Mouse (Mus musculus) left cerebral cortex, adult 11 months (tissue): ENCODE data around the gene Sept9.
A peak's percentile ranks its signal among the peaks of the same experiment; 100 is the strongest.

Source experiments
- DNase-seq: peaks from one replicate; pipeline ENCODE4 v3.0.0; 2022; ENCODE audit warnings: low spot score

Gene Sept9

GRCm38 (mm10) chr11:117407651-117408441 is 208.4 kb downstream of the Sept9 start:
- DNase-seq = peak; percentile 68

- no peak for DNase-seq
These were observed 209.1 kb downstream of the Sept9 start for GRCm38 (mm10) chr11:117408442-117409031.

GRCm38 (mm10) chr11:117409331-117409730 is 209.9 kb downstream of the Sept9 start:
- DNase-seq = no peak

GRCm38 (mm10) chr11:117410059-117410458 is 210.6 kb downstream of the Sept9 start:
- DNase-seq = no peak

- DNase-seq = no peak
These were observed 212.2 kb downstream of the Sept9 start for GRCm38 (mm10) chr11:117411663-117412062.
